ENCODE assay signal across 23 mouse cellular contexts in the genomic region with DNA sequence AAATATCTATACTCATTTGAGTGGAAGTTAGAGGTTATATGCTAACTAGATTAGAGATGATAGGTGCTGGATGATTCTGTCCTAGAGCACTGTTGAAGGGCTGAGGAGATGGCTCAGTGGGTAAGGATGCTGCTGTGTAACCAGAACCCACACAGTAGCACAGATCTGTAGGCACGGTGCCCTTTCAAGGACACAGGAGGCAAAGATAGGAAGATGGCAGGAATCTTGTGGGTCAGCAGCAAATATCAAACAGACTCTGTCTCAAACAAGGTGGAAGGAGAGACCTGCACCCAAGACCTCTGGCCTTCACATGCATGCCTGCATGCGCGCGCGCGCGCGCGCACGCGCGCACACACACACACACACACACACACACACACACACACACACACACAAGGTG.
DNase-seq lines count a peak whose midpoint lies in the region; ATAC-seq and TF ChIP-seq lines count a peak whose summit lies in the region.
"Had no signal": no experiment of that assay in that cellular context is flagged by ENCODE, and none has a peak within 500 bp of the region (broad histone marks: within the 10 kb centered on the region; RNA-seq: fewer than 3 reads in every experiment).

No protein-coding gene starts in this region.

- H3K27me3 ChIP-seq in heart, embryonic 10.5 days (ENCODE audit: insufficient read depth, poor library complexity, severe bottlenecking), result no peaks in the 10 kb centered on the region
- no peaks in the 10 kb centered on the region for H3K27me3 ChIP-seq in heart, adult 2 months (ENCODE audit: control insufficient read depth, insufficient read depth, low read length)
- no peaks in the 10 kb centered on the region for H3K27me3 ChIP-seq in midbrain, embryonic 13.5 days
- H3K27me3 ChIP-seq: CH12.LX, Patski had no signal

- WGBS in heart, embryonic 10.5 days, result 98% methylated on average over 12 of the region's 12 CpGs
- 96% methylated on average over 12 of the region's 12 CpGs for WGBS in heart, adult 2 months
- 99% methylated on average over 12 of the region's 12 CpGs for WGBS in midbrain, embryonic 13.5 days

- peak; percentile 28 for ATAC-seq in CD4-positive, CD25-positive, alpha-beta regulatory T cell, adult 4 months
- no peak for ATAC-seq in midbrain, embryonic 13.5 days
- ATAC-seq: activated CD4-positive, CD25-positive, alpha-beta regulatory T cell, adult 4 months; Patski had no signal

- H3K4me1 ChIP-seq in heart, embryonic 10.5 days, result peaks cover 5% of the 10 kb centered on the region; the same call in 1 of the 2 replicates
- no peaks in the 10 kb centered on the region; the same call in 1 of the 2 replicates for H3K4me1 ChIP-seq in heart, adult 2 months (ENCODE audit: control insufficient read depth, insufficient read depth, low read length)
- peaks cover 5% of the 10 kb centered on the region; the same call in 1 of the 2 replicates for H3K4me1 ChIP-seq in midbrain, embryonic 13.5 days (replicated peaks)

- no peaks in the 10 kb centered on the region for H3K79me2 ChIP-seq in heart, adult 2 months (replicated peaks; ENCODE audit: control insufficient read depth, insufficient read depth, low read length)

- H3K27ac ChIP-seq in heart, embryonic 10.5 days, result no peak overlapping the region
- H3K27ac ChIP-seq in heart, adult 2 months, result no peak overlapping the region
- no peak overlapping the region for H3K27ac ChIP-seq in midbrain, embryonic 13.5 days

- no peaks in the 10 kb centered on the region for H3K36me3 ChIP-seq in heart, embryonic 10.5 days
- H3K36me3 ChIP-seq in heart, adult 2 months (ENCODE audit: control insufficient read depth, insufficient read depth, low read length), result no peaks in the 10 kb centered on the region
- H3K36me3 ChIP-seq in midbrain, embryonic 13.5 days, result no peaks in the 10 kb centered on the region
- H3K36me3 ChIP-seq: G1E had no signal

- TF ChIP-seq CTCF in heart, adult 2 months (IDR thresholded peaks at IDR 0.05), result no peak

- H3K4me2 ChIP-seq in midbrain, embryonic 13.5 days (replicated peaks), result no peak overlapping the region

- no peak overlapping the region for H3K4me3 ChIP-seq in heart, embryonic 10.5 days
- H3K4me3 ChIP-seq in heart, adult 2 months, result no peak overlapping the region
- H3K4me3 ChIP-seq in midbrain, embryonic 13.5 days (replicated peaks), result no peak overlapping the region

- no peak overlapping the region for H3K9ac ChIP-seq in heart, adult 2 months (ENCODE audit: low read depth, low read length)
- H3K9ac ChIP-seq in midbrain, embryonic 13.5 days (replicated peaks), result no peak overlapping the region

- TF ChIP-seq EP300 in heart, adult 2 months (IDR thresholded peaks at IDR 0.05; ENCODE audit: insufficient read depth, low read depth, low read length), result no peak

- intact Hi-C loops in heart, postnatal 36 days (cut with DNase I), result no loop called here
- intact Hi-C loops in heart, adult 2 months (cut with DNase I), result no loop called here

- no peaks in the 10 kb centered on the region for H3K9me3 ChIP-seq in heart, embryonic 10.5 days
- H3K9me3 ChIP-seq in midbrain, embryonic 13.5 days, result no peaks in the 10 kb centered on the region

- peak; percentile 77 for DNase-seq in heart, adult 11 months
- no peak for DNase-seq in heart, postnatal 36 days
- peak; percentile 53 for DNase-seq in heart, embryonic 10.5 days (ENCODE audit: low spot score)
- DNase-seq in heart, adult 2 months, result no peak
- peak; percentile 28 for DNase-seq in CD4-positive, CD25-positive, alpha-beta regulatory T cell, adult 2 months (ENCODE audit: low read depth, low spot score)
- no peak for DNase-seq in adrenal gland, postnatal 14 days
- DNase-seq: adrenal gland, adult 2 months; adrenal gland, adult 8-10 months; adrenal gland, postnatal 10 days; adrenal gland, postnatal 25 days; adrenal gland, postnatal 36 days; B cell, adult 2 months; cerebellum, adult 11 months; cerebellum, adult 11-12 months; cerebellum, adult 18-20 months; cerebellum, adult 2 months; cerebellum, adult 8-10 months had no signal

- no peak for TF ChIP-seq POLR2A in heart, adult 2 months (IDR thresholded peaks at IDR 0.05; ENCODE audit: insufficient read depth, low read depth, low read length)

Comparison
In these comparisons a context has a peak if more than half of its experiments do, and no peak if none do; other contexts are left out.
1. DNase-seq: peak in heart, adult 11 months (single experiment), heart, embryonic 10.5 days (single experiment) and CD4-positive, CD25-positive, alpha-beta regulatory T cell, adult 2 months (single experiment); none in heart, postnatal 36 days (0 of 2), heart, adult 2 months (0 of 2) and adrenal gland, postnatal 14 days (single experiment).